Mouse (Mus musculus): ENCODE data around the gene Pde5a. TPM values are rescaled to one million over a fixed set of nuclear protein-coding genes. Genes with fewer than 3 reads are reported as not detected.

Pde5a gene
- polyA plus RNA-seq, 1 experiment from 2014 or later, result 12.0 TPM

GRCm38 (mm10) chr3:122721522-122721921 is 7.2 kb upstream of the Pde5a start:
- no peaks in the 10 kb centered on the region for H3K36me3 ChIP-seq (ENCODE audit: control insufficient read depth, insufficient read depth, low read length)
- H3K9me3 ChIP-seq (ENCODE audit: control insufficient read depth, low read length), result no peaks in the 10 kb centered on the region
- no peaks in the 10 kb centered on the region for H3K27me3 ChIP-seq (ENCODE audit: control insufficient read depth, insufficient read depth, low read length)
- ATAC-seq (ENCODE audit: low FRiP score, low TSS enrichment) (no peak), DNase-seq (ENCODE audit: low spot score) (no peak)
- no peak overlapping the region for H3K4me3 ChIP-seq (ENCODE audit: low read depth, low read length)
- TF ChIP-seq EP300 (optimal IDR thresholded peaks at IDR 0.05), result no peak
- TF ChIP-seq CTCF (IDR thresholded peaks at IDR 0.05; ENCODE audit: low read depth), result no peak
- H3K4me1 ChIP-seq (replicated peaks; ENCODE audit: control insufficient read depth, insufficient read depth), result no peaks in the 10 kb centered on the region
- H3K9ac ChIP-seq (ENCODE audit: low read length), result no peak overlapping the region
- no peak overlapping the region for H3K27ac ChIP-seq (replicated peaks)
- WGBS, result 65% methylated on average over 9 of the region's 9 CpGs
- H3K4me2 ChIP-seq (replicated peaks; ENCODE audit: low read depth), result no peak overlapping the region

GRCm38 (mm10) chr3:122729601-122729959 is 833 bp downstream of the Pde5a start:
- under 1% methylated on average over 21 of the region's 22 CpGs for WGBS
- H3K27me3 ChIP-seq (ENCODE audit: control insufficient read depth, insufficient read depth, low read length), result no peaks in the 10 kb centered on the region
- TF ChIP-seq CTCF (IDR thresholded peaks at IDR 0.05; ENCODE audit: low read depth), result no peak
- no peak for TF ChIP-seq EP300 (optimal IDR thresholded peaks at IDR 0.05)
- H3K4me2 ChIP-seq (replicated peaks; ENCODE audit: low read depth), result peak overlapping the region; percentile 94
- no peaks in the 10 kb centered on the region for H3K9me3 ChIP-seq (ENCODE audit: control insufficient read depth, low read length)
- H3K27ac ChIP-seq (replicated peaks), result peak overlapping the region; percentile 98
- peak overlapping the region; percentile 87 for H3K4me3 ChIP-seq (ENCODE audit: low read depth, low read length)
- DNase-seq (ENCODE audit: low spot score), result no peak
- H3K4me1 ChIP-seq (replicated peaks; ENCODE audit: control insufficient read depth, insufficient read depth), result no peaks in the 10 kb centered on the region
- ATAC-seq (ENCODE audit: low FRiP score, low TSS enrichment), result peak; percentile 76
- H3K36me3 ChIP-seq (ENCODE audit: control insufficient read depth, insufficient read depth, low read length), result no peaks in the 10 kb centered on the region
- peak overlapping the region; percentile 94 for H3K9ac ChIP-seq (ENCODE audit: low read length)

- Histone ChIP-seq H3K4me1 (replicated peaks; ENCODE audit: control insufficient read depth, insufficient read depth) (no peaks in the 10 kb centered on the region), H3K27ac (replicated peaks) (peak overlapping the region; percentile 98), H3K9ac (ENCODE audit: low read length) (peak overlapping the region; percentile 94), H3K36me3 (ENCODE audit: control insufficient read depth, insufficient read depth, low read length) (no peaks in the 10 kb centered on the region), H3K27me3 (ENCODE audit: control insufficient read depth, insufficient read depth, low read length) (no peaks in the 10 kb centered on the region), H3K9me3 (ENCODE audit: control insufficient read depth, low read length) (no peaks in the 10 kb centered on the region), H3K4me3 (ENCODE audit: low read depth, low read length) (peak overlapping the region; percentile 87), H3K4me2 (replicated peaks; ENCODE audit: low read depth) (peak overlapping the region; percentile 94)
- ATAC-seq (ENCODE audit: low FRiP score, low TSS enrichment) (peak; percentile 83), DNase-seq (ENCODE audit: low spot score) (peak; percentile 82)
- TF ChIP-seq CTCF (IDR thresholded peaks at IDR 0.05; ENCODE audit: low read depth) (peak; percentile 60), EP300 (optimal IDR thresholded peaks at IDR 0.05) (no peak)
- WGBS, result under 1% methylated on average over 74 of the region's 92 CpGs
These were observed 1.4 kb downstream of the Pde5a start for GRCm38 (mm10) chr3:122729960-122730740.

GRCm38 (mm10) chr3:122730741-122731235 is 2.0 kb downstream of the Pde5a start:
- no peaks in the 10 kb centered on the region for H3K27me3 ChIP-seq (ENCODE audit: control insufficient read depth, insufficient read depth, low read length)
- H3K27ac ChIP-seq (replicated peaks), result peak overlapping the region; percentile 98
- no peak for DNase-seq (ENCODE audit: low spot score)
- H3K4me3 ChIP-seq (ENCODE audit: low read depth, low read length), result peak overlapping the region; percentile 87
- no peaks in the 10 kb centered on the region for H3K4me1 ChIP-seq (replicated peaks; ENCODE audit: control insufficient read depth, insufficient read depth)
- WGBS, result 2% methylated on average over 13 of the region's 13 CpGs
- no peaks in the 10 kb centered on the region for H3K9me3 ChIP-seq (ENCODE audit: control insufficient read depth, low read length)
- H3K9ac ChIP-seq (ENCODE audit: low read length), result peak overlapping the region; percentile 94
- no peak for ATAC-seq (ENCODE audit: low FRiP score, low TSS enrichment)
- H3K36me3 ChIP-seq (ENCODE audit: control insufficient read depth, insufficient read depth, low read length), result no peaks in the 10 kb centered on the region
- peak overlapping the region; percentile 94 for H3K4me2 ChIP-seq (replicated peaks; ENCODE audit: low read depth)
- no peak for TF ChIP-seq CTCF (IDR thresholded peaks at IDR 0.05; ENCODE audit: low read depth)
- TF ChIP-seq EP300 (optimal IDR thresholded peaks at IDR 0.05), result no peak

- Histone ChIP-seq H3K4me2 (replicated peaks; ENCODE audit: low read depth) (0 out of 2 replicates have a peak overlapping the region, but pooled peaks have one; percentile 26), H3K27ac (replicated peaks) (no peak overlapping the region), H3K9ac (ENCODE audit: low read length) (no peak overlapping the region; the same call in 1 of the 2 replicates), H3K27me3 (ENCODE audit: control insufficient read depth, insufficient read depth, low read length) (no peaks in the 10 kb centered on the region), H3K36me3 (ENCODE audit: control insufficient read depth, insufficient read depth, low read length) (no peaks in the 10 kb centered on the region), H3K4me1 (replicated peaks; ENCODE audit: control insufficient read depth, insufficient read depth) (no peaks in the 10 kb centered on the region), H3K9me3 (ENCODE audit: control insufficient read depth, low read length) (no peaks in the 10 kb centered on the region), H3K4me3 (ENCODE audit: low read depth, low read length) (no peak overlapping the region)
- 59% methylated on average over 3 of the region's 3 CpGs for WGBS
- TF ChIP-seq EP300 (optimal IDR thresholded peaks at IDR 0.05), result no peak
- TF ChIP-seq CTCF (IDR thresholded peaks at IDR 0.05; ENCODE audit: low read depth), result no peak
- ATAC-seq (ENCODE audit: low FRiP score, low TSS enrichment) (no peak), DNase-seq (ENCODE audit: low spot score) (no peak)
These were observed 5.1 kb downstream of the Pde5a start for GRCm38 (mm10) chr3:122733806-122734205.

- Histone ChIP-seq H3K4me1 (replicated peaks; ENCODE audit: control insufficient read depth, insufficient read depth) (no peaks in the 10 kb centered on the region), H3K36me3 (ENCODE audit: control insufficient read depth, insufficient read depth, low read length) (no peaks in the 10 kb centered on the region), H3K27ac (replicated peaks) (no peak overlapping the region; the same call in 1 of the 2 replicates), H3K9ac (ENCODE audit: low read length) (no peak overlapping the region), H3K4me2 (replicated peaks; ENCODE audit: low read depth) (peak overlapping the region; percentile 27; the same call in 1 of the 2 replicates), H3K4me3 (ENCODE audit: low read depth, low read length) (no peak overlapping the region), H3K9me3 (ENCODE audit: control insufficient read depth, low read length) (no peaks in the 10 kb centered on the region), H3K27me3 (ENCODE audit: control insufficient read depth, insufficient read depth, low read length) (no peaks in the 10 kb centered on the region)
- TF ChIP-seq EP300 (optimal IDR thresholded peaks at IDR 0.05) (no peak), CTCF (IDR thresholded peaks at IDR 0.05; ENCODE audit: low read depth) (no peak)
- ATAC-seq (ENCODE audit: low FRiP score, low TSS enrichment), result no peak
- no peak for DNase-seq (ENCODE audit: low spot score)
- WGBS, result 60% methylated on average over 6 of the region's 6 CpGs
These were observed 5.6 kb downstream of the Pde5a start for GRCm38 (mm10) chr3:122734329-122734728.
